Mouse (Mus musculus) retina, adult 2 months (tissue): ENCODE results near the gene Cmya5.

Experiments used
- DNase-seq: peaks from one replicate; pipeline ENCODE4 v3.0.0-alpha.2; 2012; ENCODE audit warnings: low read depth, low spot score

Gene Cmya5

DNA sequence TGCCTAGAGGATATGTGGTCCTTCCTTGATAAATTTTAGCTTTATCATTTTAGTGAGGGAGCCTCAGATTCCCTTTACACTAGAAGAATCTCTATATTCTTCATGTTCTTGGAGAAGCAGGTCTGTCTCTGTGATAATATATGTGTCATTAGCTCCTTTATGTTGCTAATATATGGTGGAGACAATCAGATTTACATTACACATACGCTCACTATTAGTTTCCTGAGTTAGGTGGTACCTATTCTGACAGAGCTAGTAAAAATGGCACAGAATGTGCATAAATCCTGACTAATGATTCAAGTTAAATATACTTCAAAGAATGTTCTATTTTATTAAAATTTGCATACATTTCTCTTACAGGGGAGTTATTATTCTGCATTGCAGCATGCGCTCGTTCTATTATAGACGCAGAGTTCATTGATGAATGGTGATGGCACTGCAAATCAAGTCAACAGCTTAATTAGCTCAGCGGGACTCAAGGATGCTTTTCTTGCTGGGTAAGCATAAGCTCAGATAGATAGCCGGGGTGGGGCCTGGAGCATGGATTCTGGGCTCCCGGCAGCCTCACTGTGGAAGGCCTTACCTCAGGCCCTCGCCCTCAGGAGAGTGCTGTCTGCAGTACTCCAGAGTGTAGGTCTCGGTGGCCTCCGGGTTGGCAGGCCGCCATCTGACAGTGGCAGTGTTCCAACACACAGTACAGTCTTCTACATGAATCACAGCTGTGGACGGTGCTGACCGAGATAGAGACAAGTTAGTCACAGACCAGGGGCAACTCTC lies 81.5 kb downstream of the Cmya5 start:
- DNase-seq, result no peak

DNA sequence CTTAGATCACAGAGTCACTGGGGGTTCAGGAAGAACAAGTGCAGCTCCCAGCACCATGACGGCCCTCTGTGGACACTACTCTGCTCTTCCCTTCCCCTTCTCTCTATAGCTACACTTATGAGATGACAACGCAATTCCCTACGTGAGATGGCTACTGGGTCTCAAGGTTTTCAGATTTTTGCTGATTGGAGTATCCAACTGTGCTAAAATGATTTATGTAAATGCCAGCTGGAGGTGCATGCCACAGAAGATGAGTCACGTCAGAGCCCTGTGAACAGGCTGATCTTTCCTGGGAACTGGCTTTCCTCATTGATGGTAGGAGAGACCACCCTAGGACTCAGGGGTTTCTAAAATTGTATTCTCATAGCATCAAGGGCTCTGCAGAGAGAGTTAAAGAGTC lies 83.2 kb downstream of the Cmya5 start:
- DNase-seq, result no peak

DNA sequence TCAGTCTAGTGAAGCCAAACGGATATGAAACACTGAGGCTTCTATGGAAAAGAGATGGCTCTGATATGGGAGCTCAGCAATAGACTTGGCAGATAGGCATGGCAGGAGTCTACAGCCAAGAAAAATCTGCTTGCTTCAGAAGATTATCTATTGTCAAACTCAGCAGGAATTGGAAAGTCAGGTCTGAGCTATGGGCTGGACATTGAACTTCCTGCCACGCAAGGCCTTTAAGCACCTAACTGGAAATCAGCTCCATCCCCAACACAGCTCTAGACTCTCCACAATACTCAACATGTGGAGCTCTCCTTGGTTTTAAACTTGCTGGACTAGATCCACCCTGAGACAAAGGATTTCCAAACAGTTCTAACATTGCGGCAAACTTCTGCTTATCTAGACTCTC lies 84.1 kb downstream of the Cmya5 start:
- no peak for DNase-seq

DNA sequence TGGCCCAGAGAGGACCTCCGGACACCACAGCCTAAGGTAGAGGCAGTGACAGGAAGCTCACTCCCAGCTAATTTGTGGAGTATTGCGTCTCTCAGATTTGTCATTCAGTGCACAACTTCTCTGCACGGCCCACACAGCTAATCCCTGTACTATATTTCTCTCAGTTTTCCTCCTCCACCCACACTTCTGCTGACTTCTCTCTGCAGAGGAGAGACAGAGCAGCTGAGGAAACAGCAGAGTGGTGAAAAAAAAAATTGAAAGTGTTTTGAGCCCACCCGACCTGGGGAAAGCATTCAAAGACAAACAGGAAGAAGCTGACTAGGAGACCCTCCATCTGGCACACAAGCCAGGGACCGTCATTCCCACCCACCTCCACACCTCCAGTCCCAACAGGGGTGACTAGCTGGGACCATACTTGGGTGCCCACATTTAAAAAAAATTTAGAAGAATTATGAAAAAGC lies 85.9 kb downstream of the Cmya5 start:
- DNase-seq, result no peak

DNA sequence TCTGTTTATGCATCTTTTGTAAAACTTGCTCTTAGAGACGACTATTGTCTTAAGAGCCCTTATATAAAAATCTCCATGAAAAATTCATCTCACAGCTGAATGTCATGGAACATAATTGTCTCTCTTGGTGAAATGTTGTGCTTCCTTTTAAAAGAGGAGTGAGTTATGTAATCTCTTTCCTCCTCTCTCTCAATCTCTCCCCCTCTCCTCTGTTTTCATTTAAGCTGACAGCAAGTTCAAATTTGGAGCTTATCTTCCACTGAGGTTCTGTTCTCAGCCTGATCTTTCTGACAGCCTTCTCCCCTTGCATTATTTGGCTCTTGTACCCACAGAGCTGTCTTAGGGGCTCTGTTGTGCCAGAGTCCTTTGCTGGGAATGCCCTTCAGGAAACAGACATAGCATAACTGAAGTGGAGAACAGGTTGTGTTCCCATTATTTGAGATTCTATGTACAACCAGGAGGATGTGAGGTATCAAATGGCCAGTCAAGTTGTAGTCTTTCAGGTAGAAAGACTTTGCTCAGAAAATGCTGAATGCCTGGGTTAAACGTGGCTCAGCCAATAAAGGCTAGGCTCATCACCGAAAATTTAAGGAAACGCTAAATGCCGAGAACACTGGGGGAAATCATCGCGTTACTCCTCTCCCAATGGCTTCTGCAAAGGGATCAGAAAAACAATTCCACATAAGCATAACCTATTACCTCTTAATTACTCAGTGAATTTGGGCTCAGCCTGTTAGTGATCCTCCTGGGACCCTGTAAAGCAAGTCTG lies 86.8 kb downstream of the Cmya5 start:
- no peak for DNase-seq

DNA sequence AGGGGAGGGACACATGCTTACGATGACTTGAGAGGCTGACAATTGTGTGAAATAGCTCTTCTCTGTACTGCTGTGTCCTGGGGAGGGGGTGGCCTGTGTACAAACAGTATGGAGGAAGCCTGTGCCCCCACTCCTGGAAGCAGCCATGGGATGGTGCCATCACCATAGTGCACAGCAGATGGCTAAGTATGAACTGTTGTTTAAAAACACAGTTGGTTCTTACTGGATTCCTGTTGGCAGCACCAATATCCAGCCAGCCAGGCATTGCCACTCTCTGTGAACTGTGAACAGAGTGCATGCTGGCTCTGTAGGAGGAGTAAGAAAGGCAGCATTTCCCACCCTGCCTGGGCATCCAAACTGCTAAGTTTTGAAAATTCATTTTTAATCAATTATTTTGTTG lies 88.4 kb downstream of the Cmya5 start:
- no peak for DNase-seq

DNA sequence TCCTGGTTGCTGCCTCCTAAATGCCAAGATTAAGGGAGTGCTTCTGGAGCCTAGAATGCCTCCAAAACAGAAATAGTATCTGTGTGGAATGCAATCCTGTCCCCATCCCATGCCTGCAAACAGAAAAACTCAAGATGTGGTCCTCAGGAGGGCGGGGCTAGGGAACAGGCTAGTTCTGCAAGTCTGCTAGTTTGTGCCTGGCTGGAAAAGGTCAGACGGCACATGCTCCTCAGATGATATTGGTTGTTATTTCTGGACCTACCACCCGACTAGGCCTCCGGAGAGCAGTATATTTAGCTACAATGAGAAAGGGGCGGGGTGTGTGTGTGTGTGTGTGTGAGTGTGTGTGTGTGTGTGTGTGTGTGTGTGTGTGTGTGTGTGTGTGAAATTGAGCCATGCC lies 93.0 kb downstream of the Cmya5 start:
- no peak for DNase-seq

DNA sequence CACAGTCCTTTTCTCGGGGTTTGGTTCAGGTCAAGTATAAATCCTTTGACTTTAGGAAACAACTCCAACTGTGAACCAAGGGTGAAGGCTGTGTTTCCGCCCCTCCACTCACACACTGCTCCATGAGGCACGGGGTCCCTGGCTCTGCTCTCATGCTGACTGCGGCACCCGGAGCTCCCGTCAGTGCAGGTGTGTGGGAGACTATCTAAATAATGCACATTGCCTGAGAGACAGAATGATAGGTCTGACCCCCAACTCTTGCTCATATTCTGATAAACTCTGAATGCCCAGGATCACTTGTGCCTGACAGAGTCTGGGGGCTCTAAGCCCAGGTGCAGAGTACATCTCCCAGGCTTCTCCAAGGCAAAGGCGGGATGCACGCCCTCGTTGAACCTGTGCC lies 103.5 kb downstream of the Cmya5 start:
- DNase-seq, result no peak

DNA sequence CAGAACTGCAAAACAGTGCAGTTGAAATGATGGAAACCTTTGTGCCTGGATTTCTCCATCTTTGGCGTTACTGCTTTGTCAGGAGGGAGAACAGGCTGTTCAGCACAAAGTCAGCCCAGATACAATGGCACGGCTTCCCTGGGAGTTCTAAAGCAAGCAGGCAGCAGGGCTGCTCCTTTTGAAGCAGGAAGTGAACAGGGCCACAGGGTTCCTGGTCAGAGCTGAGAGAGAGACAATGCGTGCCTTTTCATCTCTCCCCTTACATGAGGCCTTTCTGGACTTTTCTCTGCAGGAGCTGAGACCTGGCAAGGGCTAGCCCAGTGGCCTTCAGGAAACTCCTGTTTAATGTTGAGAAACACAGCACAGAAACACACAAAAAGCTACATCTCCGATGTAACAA lies 108.3 kb downstream of the Cmya5 start:
- no peak for DNase-seq

DNA sequence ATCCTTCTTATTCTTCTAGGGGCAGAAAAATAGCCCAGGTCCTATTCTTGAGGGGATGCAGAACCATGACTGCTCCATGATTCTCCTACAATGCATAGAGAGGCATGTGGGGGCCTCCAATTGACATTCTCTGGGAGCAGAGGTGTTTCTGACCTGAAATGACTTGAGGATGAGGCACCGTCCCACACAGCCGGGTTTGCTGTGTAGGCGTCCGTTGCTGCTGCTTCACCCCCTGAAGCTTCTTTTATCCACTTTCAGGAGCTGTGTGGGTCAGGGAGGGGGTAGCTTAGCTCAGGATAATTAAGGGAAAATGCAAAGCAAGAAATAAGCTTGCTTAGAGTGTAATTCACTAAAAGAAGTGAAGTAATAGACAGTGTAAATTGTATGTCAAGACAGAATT lies 115.2 kb downstream of the Cmya5 start:
- DNase-seq, result no peak

DNA sequence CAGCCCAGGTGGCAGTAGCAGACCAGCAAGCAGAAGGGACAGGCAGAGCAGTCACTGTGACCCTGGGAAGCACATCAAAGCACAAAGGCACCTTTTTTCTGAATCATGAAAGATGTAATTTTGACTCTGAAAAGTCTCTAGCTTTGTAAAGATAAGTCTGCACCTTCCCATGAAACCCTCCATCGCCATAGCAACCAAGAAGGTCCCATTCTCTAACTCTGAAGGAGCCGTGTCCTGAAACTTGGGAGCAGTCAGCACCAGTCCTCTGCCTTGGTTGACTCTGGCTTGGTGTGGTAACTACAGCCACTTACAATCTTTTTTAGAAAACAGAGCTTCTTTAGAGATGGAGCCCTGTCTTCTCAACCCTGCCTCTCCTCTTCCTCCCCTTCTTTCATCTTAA lies 119.7 kb downstream of the Cmya5 start:
- no peak for DNase-seq

DNA sequence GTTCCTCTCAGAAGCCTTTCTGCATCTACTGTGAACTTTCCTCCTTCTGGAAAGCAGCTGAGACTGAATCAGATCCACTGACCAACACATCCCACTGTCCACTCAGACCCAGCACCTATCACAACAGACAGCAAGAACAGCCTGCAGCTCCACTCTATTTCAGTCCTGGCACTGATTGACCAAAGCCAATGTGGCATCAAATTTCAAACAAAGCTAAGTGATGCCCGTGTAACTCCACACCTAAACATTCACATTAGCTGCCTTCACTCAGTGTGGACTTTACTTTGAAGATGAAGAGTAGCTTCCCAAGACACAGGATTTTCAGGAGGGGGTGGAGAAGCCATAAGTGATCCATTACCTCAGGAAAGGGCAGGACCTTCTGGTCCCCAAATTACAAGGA lies 122.4 kb downstream of the Cmya5 start:
- no peak for DNase-seq

DNA sequence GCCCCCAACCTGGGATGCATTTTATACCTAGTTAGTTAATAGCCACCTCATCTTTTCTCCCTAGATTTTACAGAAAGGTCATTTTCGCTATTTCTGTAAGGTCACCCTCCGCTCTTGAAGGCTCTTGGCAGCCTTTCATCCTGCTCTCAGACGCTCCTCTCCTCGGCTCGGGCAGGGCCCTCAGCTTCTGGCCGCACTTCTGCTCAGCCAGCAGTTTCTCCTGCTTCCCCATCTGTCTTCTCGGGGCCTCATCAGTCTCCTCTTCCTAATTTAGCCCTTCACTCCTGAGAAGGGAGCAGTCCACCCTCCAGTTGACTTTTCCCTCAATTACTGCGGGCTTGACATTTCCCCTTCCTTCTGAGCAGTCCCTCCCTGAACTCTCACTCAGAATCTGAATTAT lies 131.6 kb downstream of the Cmya5 start:
- DNase-seq, result no peak

DNA sequence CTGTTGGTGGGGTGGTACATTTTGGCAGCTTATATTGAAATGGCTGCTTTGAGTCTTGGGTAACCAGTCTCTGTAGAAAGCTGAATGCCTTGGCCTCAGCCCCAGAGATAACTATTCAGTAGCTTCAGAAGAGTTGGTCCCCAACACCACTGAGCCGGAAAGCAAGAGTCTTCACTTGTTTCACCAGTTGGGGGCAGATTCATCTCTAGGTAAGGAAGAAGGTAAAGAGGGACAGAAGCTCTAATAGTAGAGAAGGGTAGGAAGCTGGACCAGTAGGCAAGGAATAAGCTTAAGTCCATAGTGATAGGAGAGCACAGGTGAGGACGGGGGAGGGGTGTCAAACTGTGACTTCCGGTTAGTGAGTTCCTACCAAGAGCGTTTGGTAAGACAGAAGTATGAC lies 133.2 kb downstream of the Cmya5 start:
- no peak for DNase-seq

DNA sequence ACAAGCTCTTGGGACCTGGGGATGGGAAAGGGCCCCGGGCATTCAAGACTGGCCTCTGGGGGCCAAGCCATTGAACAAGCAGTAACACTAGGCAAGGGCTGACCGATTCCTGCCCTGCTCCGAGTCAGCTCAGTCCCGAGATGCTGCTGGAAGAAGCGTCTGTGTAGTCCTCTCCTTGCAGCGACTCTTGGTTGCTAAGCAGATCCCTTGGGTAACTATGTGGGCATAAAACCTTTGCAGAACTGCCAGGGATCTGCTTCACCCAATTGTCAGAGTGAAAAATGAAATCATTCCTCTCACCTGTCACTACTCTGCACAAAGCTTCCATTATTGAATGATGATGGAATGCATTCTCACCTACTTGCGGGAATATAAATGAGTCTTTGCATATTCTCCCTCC lies 134.0 kb downstream of the Cmya5 start:
- DNase-seq, result no peak

DNA sequence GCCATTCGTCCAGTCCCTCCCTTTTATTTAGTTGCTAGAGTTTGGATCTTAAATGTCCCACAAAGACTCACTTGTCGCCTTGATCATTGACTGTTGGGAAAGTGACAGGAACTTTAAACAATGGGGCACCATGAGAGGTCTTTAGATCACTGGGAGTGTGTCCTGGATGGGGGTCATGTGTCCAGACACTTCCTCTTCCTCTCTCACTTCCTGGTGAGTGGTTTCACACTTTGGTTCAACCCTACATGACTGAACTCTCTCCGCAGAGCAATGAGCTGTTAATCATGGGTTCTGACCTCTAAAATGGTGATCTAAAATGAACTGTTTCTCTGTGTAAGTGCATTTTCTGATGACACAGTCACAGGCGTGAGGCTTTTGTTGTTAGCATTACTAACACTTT lies 137.4 kb downstream of the Cmya5 start:
- DNase-seq, result no peak

DNA sequence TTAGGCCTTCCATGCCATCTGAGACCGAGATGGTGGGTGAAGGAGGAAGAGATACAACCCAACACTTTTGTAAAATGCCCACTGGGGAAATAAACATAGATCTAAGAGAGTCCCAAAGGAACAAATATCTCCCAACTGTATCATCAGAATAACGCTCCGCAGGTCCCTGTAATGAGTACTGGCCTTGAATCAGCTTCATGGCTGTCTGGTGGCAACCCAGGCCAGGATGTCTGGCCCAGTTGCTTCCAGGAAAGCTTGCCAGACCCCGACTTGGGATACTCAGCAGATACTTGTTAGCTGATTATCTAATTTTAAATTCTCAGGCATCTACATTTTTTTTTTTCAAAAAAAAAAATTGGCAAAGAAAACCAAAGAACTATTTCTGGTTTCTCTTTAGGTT lies 138.2 kb downstream of the Cmya5 start:
- DNase-seq, result no peak

DNA sequence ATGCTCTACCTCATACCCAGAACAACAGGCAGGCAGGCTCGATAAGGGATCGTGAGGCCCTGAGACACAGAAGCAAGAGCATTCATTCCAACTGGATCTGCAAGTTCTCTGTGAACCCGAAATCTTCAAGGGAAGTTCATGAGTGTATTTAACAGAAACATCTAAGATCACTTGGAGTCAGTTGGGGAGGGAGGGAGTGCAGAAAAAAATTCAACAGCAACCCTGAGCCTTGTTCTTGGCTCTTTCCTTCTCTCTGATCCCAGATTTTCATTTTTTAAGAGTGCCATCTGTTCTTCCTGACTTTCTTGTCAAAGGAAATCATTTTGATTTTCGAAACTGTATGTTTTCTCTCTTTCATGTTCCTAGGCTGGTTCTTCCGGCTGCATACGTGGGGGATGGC lies 140.5 kb downstream of the Cmya5 start:
- DNase-seq, result no peak

DNA sequence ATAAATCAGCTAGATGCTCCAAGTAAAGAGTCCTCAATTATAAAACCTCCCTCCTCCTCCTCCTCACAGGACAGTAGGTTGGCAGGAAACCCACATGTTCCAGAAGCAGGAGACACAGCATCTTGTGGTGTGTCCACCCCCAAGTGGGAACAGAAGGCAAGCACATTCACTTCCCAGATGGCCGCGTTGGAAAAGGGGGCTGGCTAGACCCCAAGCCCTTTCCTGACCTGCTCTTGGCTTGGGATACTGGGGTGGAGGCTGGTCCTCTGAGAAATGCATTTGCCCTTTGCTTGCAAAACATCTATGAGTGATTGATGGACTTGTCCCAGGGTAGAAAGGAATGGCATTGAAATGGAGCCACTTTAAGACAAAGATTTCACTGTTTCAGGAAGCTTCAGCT lies 142.1 kb downstream of the Cmya5 start:
- no peak for DNase-seq

DNA sequence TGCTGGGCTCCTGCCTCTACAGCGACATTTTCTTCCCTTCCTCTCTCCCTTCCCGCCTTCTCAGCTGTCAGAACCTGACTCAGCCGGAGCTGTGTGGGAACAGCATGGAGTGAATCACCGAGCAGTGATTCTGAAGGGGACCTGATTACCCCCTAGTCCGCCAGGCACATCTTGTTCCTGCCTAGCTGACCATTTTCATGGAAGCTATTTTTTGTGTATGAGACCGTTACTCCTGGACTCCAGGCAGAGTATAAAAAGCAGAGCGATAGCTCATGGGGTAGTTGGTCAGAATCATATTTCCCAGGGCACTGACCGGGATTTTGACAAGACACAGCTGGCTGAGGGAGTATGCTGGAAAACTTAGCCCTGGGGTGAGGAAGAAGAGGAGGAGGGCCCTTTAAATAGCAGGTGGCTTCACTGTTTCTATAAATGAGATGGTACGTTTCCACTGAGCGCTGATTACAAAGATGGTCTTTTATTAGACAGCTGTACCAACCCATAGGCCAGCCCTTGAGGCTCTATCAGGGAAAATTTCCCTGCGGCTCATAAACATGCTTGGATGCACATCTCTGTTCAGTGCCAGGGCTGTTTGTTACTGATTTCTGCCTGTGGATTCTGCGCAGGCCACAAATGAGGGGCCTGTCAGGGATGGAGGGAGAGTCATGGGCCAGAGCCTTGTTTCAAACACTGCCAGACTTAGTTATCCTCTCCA lies 143.7 kb downstream of the Cmya5 start:
- DNase-seq, result no peak

DNA sequence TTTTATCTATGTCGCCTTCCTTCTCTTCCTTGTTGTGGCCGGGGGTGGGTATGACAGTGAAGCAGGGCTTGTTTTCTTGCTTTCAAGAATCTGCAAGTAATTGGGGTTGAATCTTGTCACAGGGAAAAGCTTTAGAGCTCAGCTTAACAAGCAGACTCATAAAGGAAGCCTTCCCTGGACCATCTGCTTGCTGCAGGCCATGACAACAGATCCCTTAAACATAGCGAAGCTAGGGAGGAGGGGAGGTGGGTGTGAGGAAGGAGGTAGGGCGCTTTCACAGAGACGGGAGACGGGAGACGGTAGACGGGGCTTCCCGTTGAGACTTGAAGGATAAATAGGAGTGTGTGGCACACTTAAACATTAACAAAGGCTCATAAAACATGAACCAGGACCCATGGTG lies 144.7 kb downstream of the Cmya5 start:
- no peak for DNase-seq

DNA sequence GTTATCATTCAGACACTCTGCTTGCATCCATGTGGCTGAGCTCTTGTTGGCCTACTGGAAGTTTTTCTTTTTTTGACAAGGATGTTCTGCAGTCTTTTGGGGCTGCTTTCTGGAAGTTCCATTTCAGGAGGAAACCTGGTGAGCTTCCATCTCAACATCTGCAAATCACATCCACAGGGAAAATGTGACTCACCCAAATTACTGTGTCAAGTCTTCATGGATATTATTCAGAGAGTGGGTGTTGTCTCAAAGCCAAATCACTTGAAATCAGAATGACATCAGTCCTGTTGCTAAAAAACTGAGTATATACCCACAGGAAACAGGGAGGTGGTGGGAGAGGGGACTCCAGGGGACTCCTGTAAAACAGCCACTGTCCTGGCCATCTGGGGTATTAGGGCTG lies 149.8 kb downstream of the Cmya5 start:
- DNase-seq, result no peak

DNA sequence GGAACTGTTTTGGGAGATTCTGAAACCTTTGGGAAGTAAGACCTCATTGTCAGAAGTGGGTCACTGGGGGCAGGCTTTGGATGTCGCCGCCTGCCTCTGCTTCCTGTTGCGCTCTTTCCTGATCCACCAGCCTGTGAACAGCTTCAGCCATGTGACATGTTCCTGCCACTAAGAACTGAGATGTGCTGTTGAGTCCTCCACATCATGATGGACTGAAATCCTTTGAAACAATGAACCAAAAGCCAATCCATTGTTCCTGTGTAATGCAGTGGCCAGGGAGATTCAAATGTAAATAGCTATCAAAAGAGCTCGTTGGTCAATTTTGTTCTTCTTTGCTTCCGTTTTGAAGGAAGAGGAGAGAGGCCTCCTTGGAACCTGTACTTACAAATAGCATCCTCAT lies 151.7 kb downstream of the Cmya5 start:
- DNase-seq, result no peak
